Mouse (Mus musculus): ENCODE measurements around the gene Gnaq. TPM values are rescaled to one million over a fixed set of nuclear protein-coding genes. Genes with fewer than 3 reads are reported as not detected.

Gene Gnaq
- polyA plus RNA-seq, 1 experiment: 20.0 TPM

- WGBS: 81% methylated on average over 1 of the region's 1 CpGs
- Histone ChIP-seq H3K27ac (ENCODE audit: control insufficient read depth, insufficient read depth, low read depth, low read length, poor library complexity) (no peak overlapping the region), H3K4me3 (replicated peaks; ENCODE audit: control insufficient read depth, low read depth, low read length) (no peak overlapping the region), H3K4me1 (ENCODE audit: control insufficient read depth, insufficient read depth, low read length) (peaks cover 1% of the 10 kb centered on the region; the same call in 1 of the 2 replicates)
- TF ChIP-seq CTCF (IDR thresholded peaks at IDR 0.05; ENCODE audit: control insufficient read depth, insufficient read depth, low read length) (no peak), POLR2A (IDR thresholded peaks at IDR 0.05; ENCODE audit: borderline replicate concordance, control insufficient read depth, low read depth, low read length) (no peak)
These were observed 19.3 kb upstream of the Gnaq start for GRCm38 (mm10) chr19:16113295-16113694.

- Histone ChIP-seq H3K4me1 (ENCODE audit: control insufficient read depth, insufficient read depth, low read length) (peaks cover 2% of the 10 kb centered on the region; the same call in 1 of the 2 replicates), H3K4me3 (replicated peaks; ENCODE audit: control insufficient read depth, low read depth, low read length) (no peak overlapping the region), H3K27ac (ENCODE audit: control insufficient read depth, insufficient read depth, low read depth, low read length, poor library complexity) (no peak overlapping the region)
- 77% methylated on average over 4 of the region's 4 CpGs for WGBS
- TF ChIP-seq POLR2A (IDR thresholded peaks at IDR 0.05; ENCODE audit: borderline replicate concordance, control insufficient read depth, low read depth, low read length) (no peak), CTCF (IDR thresholded peaks at IDR 0.05; ENCODE audit: control insufficient read depth, insufficient read depth, low read length) (no peak)
These were observed 14.2 kb upstream of the Gnaq start for GRCm38 (mm10) chr19:16118421-16118820.

GRCm38 (mm10) chr19:16121301-16121700, 11.3 kb upstream of the Gnaq start:
- Histone ChIP-seq H3K4me1 (ENCODE audit: control insufficient read depth, insufficient read depth, low read length) (peaks cover 2% of the 10 kb centered on the region; the same call in 1 of the 2 replicates), H3K4me3 (replicated peaks; ENCODE audit: control insufficient read depth, low read depth, low read length) (no peak overlapping the region), H3K27ac (ENCODE audit: control insufficient read depth, insufficient read depth, low read depth, low read length, poor library complexity) (no peak overlapping the region)
- 57% methylated on average over 2 of the region's 2 CpGs for WGBS
- TF ChIP-seq POLR2A (IDR thresholded peaks at IDR 0.05; ENCODE audit: borderline replicate concordance, control insufficient read depth, low read depth, low read length) (no peak), CTCF (IDR thresholded peaks at IDR 0.05; ENCODE audit: control insufficient read depth, insufficient read depth, low read length) (no peak)

- H3K4me1 ChIP-seq (ENCODE audit: control insufficient read depth, insufficient read depth, low read length): no peaks in the 10 kb centered on the region; the same call in 1 of the 2 replicates
- H3K4me3 ChIP-seq (replicated peaks; ENCODE audit: control insufficient read depth, low read depth, low read length): no peak overlapping the region
- WGBS: 24% methylated on average over 5 of the region's 5 CpGs
- peak; percentile 48; the same call in 1 of the 2 replicates for TF ChIP-seq CTCF (IDR thresholded peaks at IDR 0.05; ENCODE audit: control insufficient read depth, insufficient read depth, low read length)
- TF ChIP-seq POLR2A (IDR thresholded peaks at IDR 0.05; ENCODE audit: borderline replicate concordance, control insufficient read depth, low read depth, low read length): no peak
- H3K27ac ChIP-seq (ENCODE audit: control insufficient read depth, insufficient read depth, low read depth, low read length, poor library complexity): no peak overlapping the region
These were observed 3.9 kb upstream of the Gnaq start for GRCm38 (mm10) chr19:16128715-16129114.

GRCm38 (mm10) chr19:16129171-16129570, 3.5 kb upstream of the Gnaq start:
- no peak overlapping the region for H3K27ac ChIP-seq (ENCODE audit: control insufficient read depth, insufficient read depth, low read depth, low read length, poor library complexity)
- 91% methylated on average over 2 of the region's 2 CpGs for WGBS
- H3K4me3 ChIP-seq (replicated peaks; ENCODE audit: control insufficient read depth, low read depth, low read length): no peak overlapping the region
- H3K4me1 ChIP-seq (ENCODE audit: control insufficient read depth, insufficient read depth, low read length): no peaks in the 10 kb centered on the region; the same call in 1 of the 2 replicates
- TF ChIP-seq CTCF (IDR thresholded peaks at IDR 0.05; ENCODE audit: control insufficient read depth, insufficient read depth, low read length): no peak
- no peak for TF ChIP-seq POLR2A (IDR thresholded peaks at IDR 0.05; ENCODE audit: borderline replicate concordance, control insufficient read depth, low read depth, low read length)

GRCm38 (mm10) chr19:16130476-16130875, 2.2 kb upstream of the Gnaq start:
- H3K27ac ChIP-seq (ENCODE audit: control insufficient read depth, insufficient read depth, low read depth, low read length, poor library complexity): no peak overlapping the region
- 52% methylated on average over 3 of the region's 3 CpGs for WGBS
- TF ChIP-seq CTCF (IDR thresholded peaks at IDR 0.05; ENCODE audit: control insufficient read depth, insufficient read depth, low read length): no peak
- TF ChIP-seq POLR2A (IDR thresholded peaks at IDR 0.05; ENCODE audit: borderline replicate concordance, control insufficient read depth, low read depth, low read length): no peak
- H3K4me1 ChIP-seq (ENCODE audit: control insufficient read depth, insufficient read depth, low read length): no peaks in the 10 kb centered on the region; the same call in 1 of the 2 replicates
- H3K4me3 ChIP-seq (replicated peaks; ENCODE audit: control insufficient read depth, low read depth, low read length): no peak overlapping the region

- H3K27ac ChIP-seq (ENCODE audit: control insufficient read depth, insufficient read depth, low read depth, low read length, poor library complexity): peak overlapping the region; percentile 83
- TF ChIP-seq CTCF (IDR thresholded peaks at IDR 0.05; ENCODE audit: control insufficient read depth, insufficient read depth, low read length) (no peak), POLR2A (IDR thresholded peaks at IDR 0.05; ENCODE audit: borderline replicate concordance, control insufficient read depth, low read depth, low read length) (no peak)
- no peaks in the 10 kb centered on the region; the same call in 1 of the 2 replicates for H3K4me1 ChIP-seq (ENCODE audit: control insufficient read depth, insufficient read depth, low read length)
- WGBS: 5% methylated on average over 6 of the region's 6 CpGs
- H3K4me3 ChIP-seq (replicated peaks; ENCODE audit: control insufficient read depth, low read depth, low read length): peak overlapping the region; percentile 53
These were observed 800 bp upstream of the Gnaq start for GRCm38 (mm10) chr19:16131831-16132230.

- H3K27ac ChIP-seq (ENCODE audit: control insufficient read depth, insufficient read depth, low read depth, low read length, poor library complexity): peak overlapping the region; percentile 93
- peak overlapping the region; percentile 74 for H3K4me3 ChIP-seq (replicated peaks; ENCODE audit: control insufficient read depth, low read depth, low read length)
- no peaks in the 10 kb centered on the region; the same call in 1 of the 2 replicates for H3K4me1 ChIP-seq (ENCODE audit: control insufficient read depth, insufficient read depth, low read length)
- TF ChIP-seq POLR2A (IDR thresholded peaks at IDR 0.05; ENCODE audit: borderline replicate concordance, control insufficient read depth, low read depth, low read length) (no peak; the same call in 1 of the 2 replicates), CTCF (IDR thresholded peaks at IDR 0.05; ENCODE audit: control insufficient read depth, insufficient read depth, low read length) (no peak)
- 2% methylated on average over 42 of the region's 57 CpGs for WGBS
These were observed 266 bp upstream of the Gnaq start for GRCm38 (mm10) chr19:16132340-16132790.
